Mouse (Mus musculus) urinary bladder, postnatal 10 days (tissue): ENCODE results near the gene Rag2.

Experiments used
- DNase-seq: peaks from one replicate; pipeline ENCODE4 v3.0.0; 2022; ENCODE audit warnings: low spot score

The Rag2 gene

DNA sequence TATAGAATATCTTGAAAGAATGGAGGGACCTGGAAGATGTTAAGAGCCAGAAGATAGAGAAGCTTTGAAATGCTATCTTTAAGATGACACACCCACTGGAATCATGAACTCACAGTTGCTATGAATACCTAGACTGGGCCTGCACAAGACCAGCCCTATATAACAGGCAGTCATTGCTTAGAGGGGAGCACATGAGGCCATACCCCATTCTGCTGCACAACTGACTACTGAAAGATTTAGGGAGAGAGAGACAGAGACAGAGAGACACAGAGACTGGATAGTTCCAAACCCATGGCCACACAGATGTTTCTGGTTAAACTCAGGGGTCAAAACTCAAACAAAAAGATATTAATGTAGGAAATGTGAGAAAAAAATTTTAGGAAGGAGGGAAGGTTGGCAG lies 2.7 kb downstream of the Rag2 start:
- no peak for DNase-seq

DNA sequence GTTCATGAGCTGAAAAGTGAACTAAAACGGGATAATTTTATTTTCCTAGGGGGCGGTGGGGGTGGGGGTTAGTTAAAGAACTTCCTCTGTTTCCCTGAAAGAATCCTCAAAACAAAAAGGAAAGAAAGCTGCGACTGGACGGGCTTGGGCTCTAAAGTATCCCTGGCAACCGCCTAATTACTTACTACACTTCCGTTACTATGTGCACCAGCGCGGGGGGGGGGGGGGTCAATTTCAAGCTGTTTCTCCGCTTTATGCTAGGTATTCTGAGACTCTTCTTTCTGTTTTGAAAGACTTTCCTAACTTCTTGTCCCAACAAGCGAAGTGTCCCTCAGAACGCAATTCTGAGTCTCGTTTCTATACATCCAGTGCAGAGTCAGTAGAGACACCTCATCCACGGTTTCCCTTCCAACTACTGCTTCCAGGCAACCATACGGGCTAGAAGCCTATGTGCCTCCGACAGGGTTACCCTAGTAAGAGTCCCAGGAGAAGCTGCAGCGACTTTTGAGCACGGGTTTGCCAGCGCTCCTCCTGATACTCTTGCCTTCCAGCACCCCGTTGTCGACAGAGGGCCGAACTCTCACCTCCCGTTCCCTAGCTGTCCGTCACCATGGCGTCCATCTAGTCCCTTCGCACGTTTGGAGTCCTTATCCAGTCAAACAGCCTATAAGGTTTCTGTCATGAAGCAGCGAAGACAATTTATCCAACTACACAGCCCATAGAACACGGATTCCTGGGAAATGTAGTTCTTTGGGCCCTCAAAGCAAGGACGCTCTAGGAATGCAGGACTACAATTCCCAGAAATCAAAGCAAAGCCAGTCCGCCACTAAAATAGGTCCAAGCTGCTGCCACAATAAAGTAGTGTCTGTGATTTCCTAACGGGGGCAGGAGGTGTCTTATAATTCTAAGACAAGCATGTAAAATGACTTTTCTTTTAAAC lies 4.0 kb downstream of the Rag2 start:
- no peak for DNase-seq

DNA sequence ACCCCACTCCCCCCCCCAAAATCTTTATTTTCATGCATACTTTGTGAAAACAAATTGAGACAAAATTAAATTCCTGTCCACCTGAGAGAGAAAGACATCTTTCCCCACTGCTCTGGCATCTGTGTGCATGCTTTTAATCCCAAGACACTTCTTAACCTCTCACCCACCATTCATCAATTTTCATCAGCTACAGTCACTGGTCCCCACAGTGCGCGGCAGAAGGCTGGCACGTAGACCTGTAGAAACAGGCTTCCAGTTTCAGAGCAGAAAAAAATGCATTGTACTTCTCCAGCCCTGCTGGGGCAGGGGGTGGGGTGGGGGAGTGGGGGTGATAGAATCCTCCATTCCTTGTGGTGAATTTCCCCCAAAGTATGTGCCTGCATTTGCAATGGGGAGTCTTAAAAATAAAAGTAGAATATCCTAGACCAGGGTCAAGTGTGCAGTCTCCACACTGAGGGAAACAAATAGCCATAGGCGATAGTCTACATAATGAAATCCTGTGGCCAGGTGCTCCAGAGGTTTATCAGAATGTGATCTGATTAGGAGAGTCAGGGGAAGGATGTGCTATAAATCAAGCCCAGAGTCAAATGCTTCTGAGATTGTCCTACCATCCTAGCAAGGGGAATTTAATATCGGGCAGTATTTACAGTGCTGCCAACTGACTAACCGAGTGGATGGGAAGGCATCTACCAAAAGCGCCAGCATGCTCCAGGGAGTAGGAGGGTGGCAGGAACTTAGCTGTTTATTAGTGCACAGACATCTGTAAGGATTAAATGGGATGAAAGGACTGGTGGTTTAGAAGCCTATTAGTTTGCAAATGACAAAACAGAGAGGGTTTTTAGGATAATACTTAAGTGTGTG lies 14.7 kb downstream of the Rag2 start:
- DNase-seq, result no peak

DNA sequence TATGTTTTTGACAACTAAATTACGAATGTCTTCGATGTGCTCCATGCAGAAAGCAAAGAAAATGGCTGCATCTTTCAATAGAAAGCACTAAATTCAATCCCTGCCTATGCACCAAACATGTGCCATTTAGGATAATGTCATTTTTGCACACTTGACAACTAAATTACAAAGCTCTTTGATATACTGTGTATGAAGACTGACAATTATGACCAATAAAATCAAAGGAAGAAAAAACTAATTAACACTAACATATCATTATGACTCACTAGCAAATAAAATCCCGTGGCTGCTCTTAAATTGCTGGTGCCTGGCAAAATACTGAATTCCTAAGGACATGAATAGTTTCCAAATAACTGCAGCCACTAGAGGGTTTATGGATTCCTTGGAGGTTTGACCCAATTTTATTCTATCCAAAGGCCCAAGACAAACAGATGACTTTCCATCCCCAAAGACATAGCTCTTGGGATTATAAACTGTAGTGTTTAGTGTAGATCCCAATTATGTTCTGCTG lies 15.4 kb downstream of the Rag2 start:
- DNase-seq, result no peak

- DNase-seq, result no peak
These were observed 21.3 kb downstream of the Rag2 start for GRCm38 (mm10) chr2:101645841-101646240.

- no peak for DNase-seq
These were observed 23.8 kb downstream of the Rag2 start for GRCm38 (mm10) chr2:101648361-101648760.

- no peak for DNase-seq
These were observed 24.7 kb downstream of the Rag2 start, which contains the start of the genes Rag1 and B230118H07Rik for GRCm38 (mm10) chr2:101649114-101649671. Gene Rag1 (minus strand): TSS chr2:101649501. Gene B230118H07Rik (minus strand): TSS chr2:101649532.

- DNase-seq, result no peak
These were observed 25.9 kb downstream of the Rag2 start for GRCm38 (mm10) chr2:101650446-101650845.

DNA sequence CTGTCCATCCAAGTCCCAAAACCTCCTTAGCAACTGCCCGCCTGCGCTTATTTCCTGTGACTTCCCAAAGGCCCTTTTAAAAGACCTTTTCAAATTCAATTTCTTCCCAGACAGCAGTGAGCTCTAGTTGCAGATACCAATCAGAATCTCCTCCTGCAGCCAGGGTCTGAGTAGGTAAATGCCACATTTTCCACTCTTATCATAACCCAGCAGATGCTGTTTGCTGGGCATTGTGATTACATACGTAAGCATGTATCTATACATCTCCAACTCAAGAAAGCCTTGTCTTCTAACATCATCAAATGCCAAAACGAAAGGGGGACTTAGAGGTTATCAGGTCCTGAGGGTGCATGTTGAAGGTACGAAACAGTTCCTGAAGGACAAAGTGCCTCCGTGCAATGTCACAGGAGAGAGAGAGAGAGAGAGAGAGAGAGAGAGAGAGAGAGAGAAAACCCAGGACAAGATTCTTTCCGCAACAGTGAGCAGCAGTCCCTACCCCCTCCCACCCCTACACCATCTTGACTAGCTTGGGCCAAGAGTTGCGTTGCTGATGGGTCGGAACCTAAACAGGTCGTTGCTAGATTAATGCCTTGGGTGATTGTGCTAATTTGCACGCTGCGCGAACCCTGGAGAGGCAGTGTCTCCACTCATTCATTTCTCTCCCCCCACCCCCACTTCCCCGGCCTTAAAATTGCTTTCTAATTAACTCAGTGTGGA lies 27.8 kb downstream of the Rag2 start:
- DNase-seq, result no peak

GRCm38 (mm10) chr2:101652921-101653597 lies 28.5 kb downstream of the Rag2 start:
- peak; percentile 26 for DNase-seq

DNA sequence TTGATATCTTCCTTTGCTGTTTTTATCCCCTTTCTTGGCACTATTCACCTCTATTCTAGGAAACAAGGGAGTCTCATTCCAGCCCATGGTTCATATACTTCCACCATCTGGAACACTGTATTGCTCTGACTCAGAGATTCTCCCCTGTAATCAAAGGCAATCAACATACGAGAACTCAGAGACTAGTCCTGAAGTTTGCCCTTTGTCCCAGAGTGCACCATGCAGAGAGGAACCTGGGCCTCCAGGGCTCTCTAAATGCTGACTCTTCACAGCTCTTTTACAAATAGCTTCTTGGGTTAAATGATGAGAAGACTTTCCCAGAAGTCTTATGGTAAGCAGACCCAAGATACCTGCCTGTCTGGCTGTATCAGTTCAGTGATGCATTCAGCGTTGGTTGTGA lies 36.0 kb downstream of the Rag2 start:
- no peak for DNase-seq

DNA sequence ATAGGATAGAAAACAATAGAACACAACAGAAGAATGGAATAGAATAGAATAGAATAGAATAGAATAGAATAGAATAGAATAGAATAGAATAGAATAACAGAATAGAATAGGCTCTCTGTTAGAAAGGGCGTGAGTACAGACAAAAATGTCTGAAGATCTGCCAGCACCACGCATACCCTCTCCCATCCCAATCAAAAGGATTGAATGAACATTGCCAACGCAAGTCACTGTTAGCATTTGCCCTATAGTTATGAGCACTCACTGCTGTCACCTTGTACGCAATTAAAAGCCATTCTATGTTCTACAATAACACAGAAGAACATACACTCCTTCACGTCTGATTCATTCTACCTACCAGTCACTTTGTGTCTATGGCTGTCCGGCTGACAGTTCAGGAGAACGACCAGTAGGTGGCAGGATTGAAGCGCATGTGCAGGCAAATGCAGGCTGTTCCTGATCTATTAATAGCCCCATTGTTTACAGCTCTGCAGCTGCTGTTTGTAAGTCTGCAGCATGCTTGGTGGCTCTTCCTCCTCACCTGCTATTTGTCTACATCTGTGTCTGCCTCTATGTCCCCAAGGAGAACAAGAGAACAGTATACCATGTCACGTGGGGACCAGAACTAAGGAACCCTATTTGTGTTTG lies 40.7 kb downstream of the Rag2 start:
- DNase-seq, result no peak

GRCm38 (mm10) chr2:101665703-101666092 lies 41.2 kb downstream of the Rag2 start:
- DNase-seq, result no peak

DNA sequence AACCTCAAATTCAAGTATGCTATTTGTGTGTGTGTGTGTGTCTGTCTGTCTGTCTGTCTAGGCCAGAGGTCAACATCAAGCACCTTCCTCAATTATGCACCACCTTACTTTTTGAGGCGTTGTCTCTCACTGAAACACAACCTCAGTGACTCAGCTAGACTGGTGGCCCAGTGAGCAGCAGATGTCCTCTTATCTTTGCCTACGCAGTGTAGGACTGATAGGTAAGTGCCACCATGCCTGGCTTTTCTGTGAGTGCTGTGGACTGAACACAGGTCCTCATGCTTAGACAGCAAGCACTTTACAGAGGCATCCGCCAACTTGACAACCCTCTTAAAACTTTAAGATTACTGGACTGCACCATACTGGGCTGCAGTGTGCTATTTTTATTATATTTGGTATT lies 44.2 kb downstream of the Rag2 start:
- DNase-seq, result no peak

GRCm38 (mm10) chr2:101673547-101673946 lies 49.0 kb downstream of the Rag2 start:
- DNase-seq, result no peak

DNA sequence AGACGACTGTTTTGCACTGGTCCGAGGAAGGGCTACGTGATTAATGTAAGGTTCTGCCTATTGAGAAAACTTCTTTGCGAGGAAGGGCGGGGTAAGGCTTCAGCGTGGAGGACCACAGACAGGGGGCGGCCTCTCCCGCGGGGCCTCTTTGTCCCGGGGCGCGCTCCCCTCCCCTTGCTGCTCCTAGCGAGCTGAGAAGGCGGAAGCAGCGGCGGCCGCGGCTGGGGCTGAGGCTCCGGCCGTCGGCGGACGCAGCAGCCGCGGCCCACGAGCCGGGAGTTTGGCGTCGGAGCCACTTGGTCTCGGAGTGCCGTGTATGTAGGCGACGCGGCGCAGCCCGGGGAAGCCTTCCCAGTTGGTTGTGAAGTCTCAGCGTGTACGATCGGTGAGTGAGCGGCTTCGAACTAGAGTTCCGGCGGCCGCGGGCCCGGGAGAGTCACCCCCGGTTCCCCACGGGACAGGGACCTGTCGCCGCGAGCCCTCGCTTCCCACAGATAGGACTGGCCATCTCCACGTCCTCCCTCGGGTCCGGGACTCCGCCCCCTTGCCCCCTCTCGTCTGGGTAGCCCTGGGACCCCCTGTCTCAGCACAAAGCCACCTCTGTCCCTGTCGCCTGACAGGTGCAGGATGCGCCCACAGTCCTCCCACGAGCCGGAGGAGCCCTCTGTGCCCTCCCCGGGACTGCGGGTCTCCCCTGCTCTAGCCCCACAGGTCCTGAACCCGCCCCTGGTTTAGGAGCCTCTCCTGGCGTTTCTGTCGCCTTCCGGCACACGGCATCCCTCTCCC lies 53.9 kb downstream of the Rag2 start, which contains the start of gene Traf6:
Gene Traf6, plus strand, starts transcription at position 194 of the 786 bp plus-strand sequence.
- peak; percentile 57 for DNase-seq

GRCm38 (mm10) chr2:101679164-101679784 lies 54.8 kb downstream of the Rag2 start:
- DNase-seq, result no peak
